In genomic region chr1:92841427-92841826, GRCm38 (mm10) we compare ENCODE assay signal across 15 mouse cellular contexts.
"Had no signal": no experiment of that assay in that cellular context is flagged by ENCODE, and none has a peak within 500 bp of the region (broad histone marks: within the 10 kb centered on the region; RNA-seq: fewer than 3 reads in every experiment).

No protein-coding gene starts in this region.

- H3K4me3 ChIP-seq: layer of hippocampus, adult 2 months; left cerebral cortex, adult 2 months; limb, embryonic 15.5 days; liver, embryonic 13.5 days; midbrain, embryonic 10.5 days; midbrain, embryonic 15.5 days; neural tube, embryonic 13.5 days had no signal

- DNase-seq: kidney, adult 8-10 months; kidney, postnatal 4 days; liver, embryonic 13.5 days; lung, adult 18-20 months; retina, postnatal 1 day; right cerebral cortex, postnatal 4 days; spleen, adult 18-20 months; thymus, postnatal 4 days had no signal

- H3K36me3 ChIP-seq: liver, embryonic 13.5 days; midbrain, embryonic 15.5 days; neural tube, embryonic 13.5 days had no signal

- H3K4me2 ChIP-seq: limb, embryonic 15.5 days; liver, embryonic 13.5 days; midbrain, embryonic 15.5 days; neural tube, embryonic 13.5 days had no signal

- H3K9ac ChIP-seq: limb, embryonic 15.5 days; liver, embryonic 13.5 days; midbrain, embryonic 15.5 days; neural tube, embryonic 13.5 days had no signal

- H3K27ac ChIP-seq: layer of hippocampus, adult 2 months; left cerebral cortex, adult 2 months; limb, embryonic 15.5 days; liver, embryonic 13.5 days; midbrain, embryonic 10.5 days; midbrain, embryonic 15.5 days; neural tube, embryonic 13.5 days had no signal

- H3K4me1 ChIP-seq: liver, embryonic 13.5 days had no signal

- H3K27me3 ChIP-seq: limb, embryonic 15.5 days; midbrain, embryonic 15.5 days; neural tube, embryonic 13.5 days had no signal

- ATAC-seq: intestine, postnatal 0 days; midbrain, embryonic 15.5 days had no signal

- H3K9me3 ChIP-seq: limb, embryonic 15.5 days; liver, embryonic 13.5 days; midbrain, embryonic 10.5 days; midbrain, embryonic 15.5 days; neural tube, embryonic 13.5 days had no signal
